Mouse (Mus musculus) v-Abl transformed pro-B cells (cell line): ENCODE measurements around the gene Adamts7.

Experiments
- in situ Hi-C, 2 experiments: fragments of 400-800 bp; cut with MboI; formaldehyde crosslinking; loops; one replicate each; pipeline ENCODE4 v1.15.1; 2025; ENCODE audit not compliant: unreplicated experiment in 2 of 2

Gene Adamts7

GRCm38 (mm10) chr9:90188893-90189292 lies 26.0 kb downstream of the Adamts7 start:
- in situ Hi-C loops = no loop called here

GRCm38 (mm10) chr9:90189391-90189790 lies 26.5 kb downstream of the Adamts7 start:
- in situ Hi-C loops = no loop called here

- in situ Hi-C loops = no loop called here
Observed at GRCm38 (mm10) chr9:90195000-90195399, 32.1 kb downstream of the Adamts7 start.

- in situ Hi-C loops = no loop called here
Observed at GRCm38 (mm10) chr9:90196262-90196661, 33.4 kb downstream of the Adamts7 start.

- in situ Hi-C loops = no loop called here
Observed at GRCm38 (mm10) chr9:90197116-90197665, 34.3 kb downstream of the Adamts7 start.

- in situ Hi-C loops = no loop called here
Observed at GRCm38 (mm10) chr9:90197866-90198383, 35.1 kb downstream of the Adamts7 start.

GRCm38 (mm10) chr9:90198531-90199449 lies 35.9 kb downstream of the Adamts7 start:
- in situ Hi-C loops = no loop called here

- in situ Hi-C loops = no loop called here
Observed at GRCm38 (mm10) chr9:90199611-90200010, 36.7 kb downstream of the Adamts7 start.

GRCm38 (mm10) chr9:90200501-90200900 lies 37.6 kb downstream of the Adamts7 start:
- in situ Hi-C loops = no loop called here

- in situ Hi-C loops = no loop called here
Observed at GRCm38 (mm10) chr9:90201096-90201495, 38.2 kb downstream of the Adamts7 start.

GRCm38 (mm10) chr9:90201541-90201940 lies 38.7 kb downstream of the Adamts7 start:
- in situ Hi-C loops = no loop called here

GRCm38 (mm10) chr9:90203233-90203632 lies 40.4 kb downstream of the Adamts7 start:
- in situ Hi-C loops = no loop called here

- in situ Hi-C loops = no loop called here
Observed at GRCm38 (mm10) chr9:90204396-90204915, 41.6 kb downstream of the Adamts7 start.

GRCm38 (mm10) chr9:90206500-90206899 lies 43.6 kb downstream of the Adamts7 start:
- in situ Hi-C loops = no loop called here

GRCm38 (mm10) chr9:90207808-90208207 lies 44.9 kb downstream of the Adamts7 start:
- in situ Hi-C loops = no loop called here

- in situ Hi-C loops = no loop called here
Observed at GRCm38 (mm10) chr9:90208655-90209054, 45.8 kb downstream of the Adamts7 start.

GRCm38 (mm10) chr9:90213127-90213526 lies 50.3 kb downstream of the Adamts7 start:
- in situ Hi-C loops = no loop called here

- in situ Hi-C loops = no loop called here
Observed at GRCm38 (mm10) chr9:90216259-90217001, 53.6 kb downstream of the Adamts7 start.

- in situ Hi-C loops = no loop called here
Observed at GRCm38 (mm10) chr9:90217501-90217900, 54.6 kb downstream of the Adamts7 start.

- in situ Hi-C loops = no loop called here
Observed at GRCm38 (mm10) chr9:90222275-90222674, 59.4 kb downstream of the Adamts7 start.
